Mouse (Mus musculus) monocyte, adult 2 months (primary cell): ENCODE data around the gene Aadacl3.

Experiments used
- DNase-seq, 2 experiments: peaks; one replicate each; pipeline ENCODE4 v3.0.0; 2022; ENCODE audit warnings: low spot score in 2 of 2, low read depth in 1 of 2

Gene Aadacl3

GRCm38 (mm10) chr4:144463656-144464055, at the start of gene Aadacl3:
Gene Aadacl3 (minus strand): TSS chr4:144463756.
- DNase-seq: no peak

- DNase-seq: no peak
Measured at GRCm38 (mm10) chr4:144506518-144506917, 43.0 kb upstream of the Aadacl3 start.

- no peak for DNase-seq
Measured at GRCm38 (mm10) chr4:144493331-144493730, 29.8 kb upstream of the Aadacl3 start.

GRCm38 (mm10) chr4:144468091-144468490, 4.5 kb upstream of the Aadacl3 start:
- DNase-seq: no peak

- no peak for DNase-seq
Measured at GRCm38 (mm10) chr4:144465206-144465605, 1.6 kb upstream of the Aadacl3 start.

GRCm38 (mm10) chr4:144453217-144453616, 10.3 kb downstream of the Aadacl3 start, which contains the start of gene Gm9944:
Gene Gm9944 (minus strand): TSS chr4:144453317.
- no peak for DNase-seq

GRCm38 (mm10) chr4:144448546-144448945, 15.0 kb downstream of the Aadacl3 start:
- no peak for DNase-seq

GRCm38 (mm10) chr4:144441582-144441981, 22.0 kb downstream of the Aadacl3 start:
- no peak for DNase-seq

GRCm38 (mm10) chr4:144441095-144441494, 22.5 kb downstream of the Aadacl3 start:
- no peak for DNase-seq

GRCm38 (mm10) chr4:144438672-144439071, 24.9 kb downstream of the Aadacl3 start, which contains the start of gene 1700012P22Rik:
Gene 1700012P22Rik (minus strand): TSS chr4:144438772.
- DNase-seq: no peak

GRCm38 (mm10) chr4:144433216-144433615, 30.3 kb downstream of the Aadacl3 start:
- DNase-seq: no peak

GRCm38 (mm10) chr4:144430723-144431122, 32.8 kb downstream of the Aadacl3 start:
- DNase-seq: no peak

- DNase-seq: no peak
Measured at GRCm38 (mm10) chr4:144428868-144429267, 34.7 kb downstream of the Aadacl3 start.

GRCm38 (mm10) chr4:144424590-144424989, 39.0 kb downstream of the Aadacl3 start:
- no peak for DNase-seq

GRCm38 (mm10) chr4:144420644-144421043, 42.9 kb downstream of the Aadacl3 start:
- no peak for DNase-seq

- no peak for DNase-seq
Measured at GRCm38 (mm10) chr4:144408290-144408689, 55.3 kb downstream of the Aadacl3 start, which contains the start of gene Pramef12. Gene Pramef12 (minus strand): TSS chr4:144408464.

GRCm38 (mm10) chr4:144406261-144406660, 57.3 kb downstream of the Aadacl3 start:
- no peak for DNase-seq

- no peak for DNase-seq
Measured at GRCm38 (mm10) chr4:144404456-144405086, 59.0 kb downstream of the Aadacl3 start.
